Mouse (Mus musculus): Measurements from ENCODE around the gene Wdr13.
A peak's percentile ranks its signal among the peaks of the same experiment; 100 is the strongest.

The Wdr13 gene

DNA sequence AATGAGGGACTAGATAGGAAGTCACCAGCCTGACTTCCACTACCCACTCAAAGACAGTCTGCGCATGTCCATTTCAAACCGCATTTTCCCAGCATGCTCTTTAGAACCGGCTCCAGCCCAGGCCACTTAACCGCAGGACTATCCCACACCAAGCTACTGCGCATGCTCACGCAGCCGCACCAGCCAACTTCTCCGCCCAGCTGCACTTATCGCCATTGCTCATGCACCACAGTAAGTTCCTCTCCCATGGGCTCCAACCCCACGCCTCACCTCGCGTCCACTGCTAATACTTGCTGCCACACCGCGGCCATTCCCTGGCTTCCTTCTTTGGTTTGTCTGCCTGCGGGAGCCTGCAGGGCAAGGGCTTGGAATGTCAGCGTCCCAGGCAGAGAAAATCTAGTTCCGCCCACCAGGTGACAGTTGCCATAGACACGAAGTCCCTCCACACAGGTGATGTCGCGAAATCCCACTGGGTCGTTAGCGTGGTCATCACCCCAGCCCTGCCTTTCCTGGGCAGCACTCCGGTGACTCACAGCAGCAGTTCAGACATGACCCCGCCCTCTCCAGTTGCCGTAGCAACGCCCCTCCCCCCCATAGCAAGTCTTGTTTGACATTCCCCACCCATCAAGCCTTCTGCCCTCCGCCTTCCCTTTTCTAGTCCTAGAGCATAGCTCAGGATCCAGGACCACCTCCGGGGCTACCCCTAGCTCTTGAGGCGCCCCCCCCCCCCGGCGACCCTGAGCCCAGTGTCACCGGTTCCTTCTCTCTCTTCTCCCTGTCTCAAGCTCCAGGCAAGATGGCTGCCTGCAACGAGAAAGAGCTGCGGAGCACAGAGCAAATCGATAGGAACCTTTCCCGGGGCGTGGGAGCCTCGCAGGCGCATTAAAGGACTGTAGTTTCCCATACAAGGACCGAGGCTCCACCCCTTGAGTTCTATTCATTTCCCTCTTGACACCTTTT, at the start of gene Wdr13:
Gene Wdr13 (minus strand): TSS at position 876 of the 960 bp plus-strand sequence.
- peak; percentile 93 to 94 for DNase-seq

DNA sequence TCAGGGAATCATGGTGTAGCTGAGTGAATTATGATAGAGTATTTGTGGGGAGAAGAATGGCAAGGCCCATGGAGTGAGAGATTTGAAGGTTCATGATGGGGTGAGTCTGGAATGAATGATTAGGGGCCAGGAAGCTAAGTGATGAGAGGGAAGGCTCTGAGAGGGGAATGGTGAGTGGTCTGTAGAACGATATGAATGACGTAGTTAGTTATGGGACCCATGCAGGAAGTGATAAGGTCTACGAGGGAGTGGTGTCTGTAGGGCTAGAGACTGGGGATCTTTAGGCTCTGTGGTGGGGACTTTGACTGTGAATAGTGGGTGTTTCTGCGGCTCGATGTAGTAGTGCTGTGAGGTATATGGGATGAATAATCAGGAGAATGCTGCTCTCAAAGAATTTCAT, 47.0 kb upstream of the Wdr13 start:
- no peak for DNase-seq

DNA sequence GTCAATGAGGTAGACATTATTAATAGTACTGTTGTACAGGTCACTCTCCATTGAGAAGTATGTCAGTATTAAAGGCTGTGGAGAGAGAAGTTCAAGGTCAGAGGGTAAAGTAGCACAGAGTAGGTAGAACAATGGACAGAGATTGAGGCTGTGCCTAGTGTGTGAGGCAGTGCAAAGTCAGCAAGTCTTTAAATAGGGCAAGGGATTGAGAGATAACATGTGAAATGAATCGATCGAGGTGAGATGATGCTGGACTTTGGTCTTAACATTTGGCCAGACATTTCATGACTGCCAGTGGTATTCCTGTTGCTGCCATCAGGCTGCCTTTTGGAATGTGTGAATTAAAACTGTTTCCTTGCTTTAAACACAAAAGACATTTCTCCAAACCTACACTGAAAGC, 46.2 kb upstream of the Wdr13 start:
- DNase-seq, result no peak

DNA sequence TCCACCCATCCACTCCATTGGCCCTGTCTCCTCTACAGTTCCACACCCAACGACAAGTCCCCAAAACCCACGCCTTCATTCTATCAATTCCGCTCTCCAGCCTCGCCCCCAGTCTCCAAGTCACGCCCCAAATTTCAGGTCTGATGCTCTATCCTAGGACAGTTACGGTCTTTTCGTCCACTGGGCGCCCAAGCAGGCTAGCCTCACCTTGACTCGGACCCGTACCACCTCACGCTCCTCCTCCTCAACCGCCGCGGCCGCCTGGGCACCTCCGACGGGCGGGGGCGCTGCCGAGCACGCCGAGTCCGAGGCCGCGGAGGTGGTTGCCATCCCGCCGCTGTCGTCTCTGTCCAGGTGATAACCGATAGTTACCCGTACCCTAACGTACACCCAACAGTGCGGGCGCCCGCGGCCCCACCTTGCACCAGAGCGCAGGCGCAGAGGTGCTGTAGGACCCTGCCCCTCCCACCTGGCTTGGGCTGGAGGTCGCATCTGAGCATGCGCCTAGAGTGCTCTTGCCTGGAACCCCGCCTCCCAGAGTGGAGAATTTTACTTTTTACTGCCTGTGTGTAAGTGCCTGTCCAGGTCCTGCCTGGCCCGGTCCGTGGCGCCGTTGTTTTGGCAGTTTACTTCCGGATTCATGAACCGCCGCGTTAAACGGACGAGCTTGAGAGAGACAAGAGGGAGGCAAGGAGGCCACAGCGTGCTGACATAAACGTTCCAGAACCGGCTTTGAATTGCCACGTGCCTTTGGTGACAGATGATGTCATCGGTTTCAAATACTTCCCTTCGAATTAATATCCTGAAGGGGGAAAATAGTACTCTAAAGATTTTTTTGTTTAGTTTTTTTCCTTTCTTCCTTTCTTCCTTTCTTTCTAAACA, 43.1 kb upstream of the Wdr13 start, which contains the start of gene Tbc1d25:
Gene Tbc1d25 (minus strand): TSS at position 678 of the 882 bp plus-strand sequence.
- peak; percentile 92 to 94 for DNase-seq

DNA sequence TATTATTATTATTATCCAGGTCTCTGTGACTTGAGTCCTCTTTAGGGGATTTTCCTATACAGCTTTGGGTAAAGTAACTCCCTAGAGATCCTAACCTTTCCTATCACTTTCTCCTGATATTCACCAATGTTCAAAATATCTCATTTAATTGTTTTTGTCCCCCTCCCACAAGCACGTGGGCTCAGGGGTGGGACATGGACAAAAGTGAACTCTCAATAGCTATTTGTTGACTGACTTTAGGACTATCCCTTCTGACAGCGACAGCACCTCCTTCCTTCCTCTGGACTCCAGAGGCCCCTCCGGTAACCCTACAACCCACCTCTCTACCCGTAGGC, 42.4 kb upstream of the Wdr13 start:
- no peak for DNase-seq

DNA sequence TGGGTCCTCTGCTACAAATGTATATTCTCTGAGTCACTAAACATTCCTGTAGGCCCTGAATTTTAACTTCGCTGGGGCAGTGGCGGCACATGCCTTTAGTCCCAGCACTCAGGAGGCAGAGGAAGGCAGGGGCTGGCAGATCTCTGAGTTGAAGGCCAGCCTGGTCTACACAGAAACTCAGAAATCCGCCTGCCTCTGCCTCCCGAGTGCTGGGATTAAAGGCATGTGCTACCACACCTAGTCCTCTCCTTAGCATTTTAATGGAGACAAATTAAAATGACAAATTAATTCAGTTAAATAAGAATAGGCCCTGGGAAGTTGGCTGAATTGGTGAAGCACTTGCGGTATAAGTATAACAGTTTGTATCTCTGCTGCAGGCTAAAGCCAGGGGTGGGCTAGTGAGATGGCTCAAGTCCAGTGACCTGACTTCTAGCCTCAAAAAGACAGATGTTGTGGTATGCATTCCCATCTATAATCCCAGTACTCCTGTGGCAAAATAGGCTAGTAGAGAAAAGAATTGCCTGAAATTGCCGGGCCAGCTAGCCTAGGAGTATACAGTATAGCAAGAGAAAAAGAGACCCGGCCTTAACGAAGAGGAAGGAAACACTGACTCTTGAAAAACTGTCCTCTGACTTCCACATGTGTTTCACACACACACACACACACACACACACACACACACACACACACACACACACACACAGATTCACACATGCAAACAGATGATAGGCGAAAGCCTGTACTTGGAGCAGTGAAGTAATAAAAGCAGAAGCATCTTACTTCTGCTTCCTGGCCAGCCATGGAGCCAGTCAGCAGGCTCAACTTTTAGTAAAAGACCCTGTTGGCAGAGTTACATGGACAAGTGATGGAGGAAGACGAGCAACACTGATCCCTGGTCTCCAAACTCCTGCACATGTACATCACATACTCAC, 35.3 kb upstream of the Wdr13 start:
- no peak for DNase-seq

DNA sequence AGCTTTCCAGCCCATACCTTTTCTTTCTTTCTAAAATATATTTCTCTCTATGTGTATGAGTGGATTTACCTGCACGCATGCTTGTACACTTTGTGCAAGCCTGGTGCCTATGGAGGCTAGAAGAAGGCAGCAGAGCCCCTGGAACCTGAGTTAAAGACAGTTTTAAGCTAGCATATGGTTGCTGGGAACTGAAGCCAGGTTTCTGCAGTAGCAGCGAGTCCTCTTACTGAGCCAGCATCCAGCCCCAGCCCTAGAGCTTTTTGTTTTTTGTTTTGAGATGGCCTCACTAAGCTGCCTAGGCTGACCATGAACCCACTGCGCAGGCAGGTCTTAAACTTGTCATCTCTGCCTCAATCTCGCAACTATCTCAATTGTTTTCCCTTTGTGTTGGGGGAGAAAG, 31.8 kb upstream of the Wdr13 start:
- no peak for DNase-seq

DNA sequence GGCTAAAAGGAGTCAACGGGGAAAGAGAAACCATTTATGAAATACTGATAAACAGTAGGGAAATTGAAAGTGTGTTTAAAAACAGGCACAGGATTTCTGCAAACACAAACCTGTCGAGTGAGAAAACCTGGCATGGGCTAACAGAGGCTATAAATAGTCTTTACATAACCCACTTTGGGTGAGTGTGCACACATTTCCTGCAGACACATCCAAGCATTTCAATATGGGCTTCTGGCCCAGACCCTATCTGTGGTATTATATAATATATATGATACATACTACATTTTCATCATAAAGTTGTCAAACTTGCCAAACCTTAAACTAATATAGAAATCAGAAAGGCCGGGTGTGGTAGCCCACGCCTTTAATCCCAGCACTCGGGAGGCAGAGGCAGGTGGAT, 30.4 kb upstream of the Wdr13 start:
- DNase-seq, result no peak

DNA sequence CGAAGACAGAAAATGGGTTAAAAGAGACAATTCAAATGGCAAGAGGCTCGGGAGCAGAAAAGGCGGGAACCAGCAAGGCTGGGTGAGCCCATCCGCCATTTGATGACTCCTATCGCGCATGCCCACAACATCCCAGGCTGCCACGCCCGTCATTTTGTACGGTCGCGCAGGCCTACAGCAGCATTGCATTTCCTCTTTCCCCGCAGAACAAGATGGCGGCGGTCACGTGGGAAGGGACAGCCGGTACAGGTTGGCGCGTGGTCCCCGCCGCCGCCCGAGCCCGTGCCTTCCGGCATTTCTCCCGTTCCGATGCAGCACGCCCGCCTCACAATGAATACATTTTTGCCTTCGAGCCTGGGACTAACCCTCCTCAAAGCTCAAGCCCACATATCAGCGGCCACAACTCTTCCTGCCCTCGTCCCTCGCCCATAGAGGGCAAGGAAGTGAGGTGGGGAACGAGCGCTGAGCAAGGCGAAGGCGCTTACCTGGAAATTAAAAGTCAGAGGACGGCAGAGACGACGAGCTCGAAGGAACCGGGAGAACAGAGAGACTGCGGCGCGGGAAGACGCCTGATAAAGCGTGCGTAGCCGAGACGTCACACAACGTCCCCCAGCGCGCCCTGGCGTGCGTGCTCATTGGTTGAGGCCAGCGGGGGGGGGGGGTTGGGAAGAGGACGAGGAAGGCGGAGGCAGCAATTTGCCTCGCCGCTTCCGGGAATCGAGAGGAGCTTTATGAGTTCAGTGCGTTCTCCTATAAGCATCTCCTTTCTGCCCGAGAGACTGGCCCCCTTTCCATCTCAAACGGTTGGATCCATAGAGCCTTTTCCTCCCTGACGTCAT, 12.7 kb upstream of the Wdr13 start, which contains the start of gene Rbm3:
Gene Rbm3 (minus strand): TSS at position 728 of the 839 bp plus-strand sequence.
- peak; percentile 89 to 91 for DNase-seq

DNA sequence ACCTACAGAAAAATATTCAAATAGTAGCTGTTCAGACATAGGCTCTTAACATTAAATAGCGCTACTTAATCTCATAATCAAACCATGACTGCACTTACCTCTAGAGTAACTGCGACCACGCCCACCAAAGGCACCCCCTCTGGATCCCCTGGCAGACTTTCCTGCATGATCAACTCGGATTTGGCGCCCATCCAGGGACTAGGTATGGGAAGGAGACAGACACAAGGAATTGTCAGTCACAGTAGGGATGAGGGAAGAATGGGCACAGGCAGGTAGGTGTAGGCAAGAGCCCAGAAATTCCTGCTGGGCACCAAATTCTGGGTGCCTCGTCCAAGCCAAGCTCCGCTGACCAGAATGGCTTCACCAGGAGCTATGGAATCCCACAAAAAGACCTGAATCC, 11.1 kb upstream of the Wdr13 start:
- peak in 1 of 2 experiments; percentile 22 for DNase-seq

DNA sequence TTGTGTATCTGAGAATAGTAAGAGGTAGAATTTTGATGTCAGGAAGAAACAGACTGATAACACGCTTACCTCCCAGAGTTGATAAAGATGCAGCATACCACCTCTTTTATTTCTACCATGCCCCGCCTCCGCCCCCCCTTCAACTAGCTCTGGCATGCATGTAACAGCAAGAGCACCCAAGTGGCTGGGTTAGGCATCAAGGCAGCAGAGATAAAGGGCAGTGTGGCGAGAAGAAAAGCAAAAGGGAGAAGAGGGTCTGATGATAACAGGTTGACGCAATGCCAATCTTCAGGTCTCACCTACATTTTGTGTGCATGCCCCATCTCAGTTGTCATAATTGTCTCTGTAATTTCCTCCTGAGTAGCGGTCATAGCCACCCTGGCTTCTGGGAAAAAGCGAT, 10.3 kb upstream of the Wdr13 start:
- no peak for DNase-seq

DNA sequence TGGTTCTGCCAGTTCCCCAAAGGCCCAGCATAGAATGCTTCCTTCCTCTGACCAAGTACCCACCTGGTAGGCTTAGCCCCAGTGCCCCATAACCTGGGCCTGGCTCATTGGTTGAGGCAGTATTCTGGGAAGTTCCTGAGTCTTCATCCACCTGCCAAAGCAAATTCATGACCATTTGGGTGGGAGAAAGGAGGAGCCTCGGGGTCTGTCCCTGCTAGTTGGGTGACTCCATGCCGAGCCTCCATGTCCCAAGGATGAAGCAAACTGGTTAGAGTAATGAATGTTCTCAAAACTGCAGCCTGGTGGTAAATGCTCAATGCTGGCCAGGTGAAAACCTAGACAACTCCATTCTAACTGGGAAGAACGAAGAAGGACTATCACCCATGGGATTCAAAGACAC, 8.4 kb upstream of the Wdr13 start:
- no peak for DNase-seq

DNA sequence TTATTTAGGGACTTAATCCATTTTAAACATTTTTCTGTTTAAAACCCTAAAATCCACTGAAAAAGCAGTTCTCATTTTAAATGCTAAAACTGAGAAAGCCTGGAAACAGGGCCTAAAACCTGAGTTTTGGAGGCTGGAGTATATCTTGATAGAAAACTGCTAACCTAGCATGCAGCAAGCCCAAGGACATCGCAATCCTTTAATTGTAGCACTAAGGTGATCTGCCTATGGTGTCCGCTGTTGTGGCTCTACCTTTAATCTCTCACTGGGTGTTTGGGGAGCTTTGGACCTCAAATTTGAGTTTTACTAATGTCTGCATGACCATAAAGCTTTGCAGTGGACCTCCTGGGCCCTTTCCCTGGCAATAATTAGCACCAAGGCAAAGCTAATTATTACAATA, 7.8 kb upstream of the Wdr13 start:
- DNase-seq, result no peak

DNA sequence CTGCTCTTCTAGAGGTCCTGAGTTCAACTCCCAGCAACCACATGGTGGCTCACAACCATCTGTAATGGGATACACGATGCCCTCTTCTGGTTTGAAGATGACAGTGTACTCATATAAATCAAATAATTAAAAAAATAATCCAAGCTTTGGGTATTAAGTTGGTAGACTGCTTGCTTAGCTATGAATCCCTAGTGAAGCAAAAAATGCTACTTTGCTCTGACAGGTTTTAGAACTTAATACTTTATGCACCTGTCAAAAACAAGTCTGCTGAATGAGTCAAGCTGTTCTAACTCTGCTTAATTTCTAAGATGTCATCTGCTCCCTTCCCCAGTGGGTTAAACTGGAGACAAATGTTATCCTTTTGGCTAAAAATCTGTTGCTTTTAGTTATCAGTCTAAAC, 6.8 kb upstream of the Wdr13 start:
- DNase-seq, result no peak

DNA sequence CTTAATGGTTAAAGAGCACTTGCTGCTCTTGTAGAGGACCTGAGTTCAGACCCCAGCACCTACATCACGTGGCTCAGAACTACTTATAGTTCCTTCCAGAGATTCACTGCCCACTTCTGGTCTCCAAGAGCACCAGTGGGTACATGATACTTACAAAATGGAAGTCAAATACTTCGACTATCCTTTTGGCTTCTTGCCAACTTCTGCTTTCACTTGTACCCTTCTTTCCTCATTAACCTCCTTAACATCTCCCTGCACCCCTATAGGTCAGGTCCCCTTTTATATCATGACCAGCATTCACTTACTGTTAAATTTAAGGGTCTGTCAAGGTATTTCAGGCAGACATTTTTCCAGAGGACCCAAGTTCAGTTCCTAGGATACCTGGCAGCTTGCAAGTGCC, 3.2 kb upstream of the Wdr13 start:
- DNase-seq, result no peak

DNA sequence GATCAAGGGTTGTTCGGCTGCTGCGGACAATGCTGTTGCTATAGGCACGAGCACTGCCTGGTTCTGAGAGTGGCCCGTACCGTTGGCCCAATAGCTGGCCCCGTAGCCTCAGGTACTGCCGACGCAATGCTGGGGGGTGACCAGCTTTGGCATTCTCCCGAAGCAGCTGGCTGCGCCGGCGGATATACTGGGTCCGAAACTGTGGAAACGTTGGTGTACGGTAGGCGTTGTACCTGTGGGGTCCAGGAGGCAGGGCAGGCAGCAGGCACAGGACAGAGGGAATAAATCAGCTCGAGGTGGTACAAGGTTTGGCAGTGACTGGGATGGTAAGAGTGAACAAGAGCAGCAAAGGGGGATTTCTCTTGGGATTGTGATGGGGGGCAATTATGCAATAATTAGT, 1.3 kb downstream of the Wdr13 start:
- DNase-seq, result no peak

DNA sequence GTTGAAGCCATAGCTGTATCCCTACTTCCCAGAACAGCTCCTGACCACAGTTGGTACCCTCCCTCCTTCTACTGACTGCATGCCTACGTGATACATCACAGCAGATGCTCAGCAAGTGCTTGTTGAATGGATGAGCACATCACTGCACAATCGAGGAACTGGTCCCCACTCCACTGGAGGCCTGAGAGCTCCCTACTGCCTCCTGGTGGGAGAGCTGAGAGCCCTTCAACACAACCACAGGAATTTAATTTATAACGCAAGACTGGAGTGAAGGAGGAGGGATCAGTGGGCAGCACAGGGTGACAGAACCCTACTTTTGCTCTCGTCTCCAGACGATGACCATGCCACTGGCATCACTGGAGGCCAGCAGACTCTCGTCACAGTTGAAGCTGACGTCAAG, 7.5 kb downstream of the Wdr13 start:
- no peak for DNase-seq

DNA sequence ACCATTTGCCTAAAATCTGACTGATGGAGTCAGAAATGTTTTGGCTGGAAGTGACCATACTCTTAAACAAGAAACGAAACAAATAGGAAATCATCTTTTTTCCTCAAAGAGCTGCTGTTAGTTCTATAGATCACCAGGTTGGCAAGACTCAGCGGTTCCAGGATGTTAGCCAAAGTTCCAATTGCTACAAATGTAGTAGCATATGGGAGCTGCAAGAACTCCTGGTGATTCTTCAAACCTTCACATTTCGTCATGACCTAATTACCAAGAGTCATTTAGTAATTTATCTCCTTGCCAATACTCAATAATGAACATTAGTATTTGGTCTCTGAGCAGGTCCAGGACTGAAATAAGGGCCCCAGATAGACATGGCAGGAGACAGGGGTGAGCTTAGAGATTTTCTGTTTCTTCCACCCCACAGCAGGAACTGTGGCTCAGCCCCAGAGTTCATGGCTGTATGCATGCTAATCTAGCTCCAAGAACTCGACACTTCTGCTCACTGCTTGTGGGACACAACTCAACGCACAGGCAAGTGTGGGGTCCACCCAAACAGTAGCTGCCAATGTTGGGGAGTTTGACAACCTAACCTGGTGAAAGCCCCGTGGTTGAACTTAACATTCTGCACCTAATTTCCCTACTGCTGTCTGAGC, 8.7 kb downstream of the Wdr13 start:
- no peak for DNase-seq

DNA sequence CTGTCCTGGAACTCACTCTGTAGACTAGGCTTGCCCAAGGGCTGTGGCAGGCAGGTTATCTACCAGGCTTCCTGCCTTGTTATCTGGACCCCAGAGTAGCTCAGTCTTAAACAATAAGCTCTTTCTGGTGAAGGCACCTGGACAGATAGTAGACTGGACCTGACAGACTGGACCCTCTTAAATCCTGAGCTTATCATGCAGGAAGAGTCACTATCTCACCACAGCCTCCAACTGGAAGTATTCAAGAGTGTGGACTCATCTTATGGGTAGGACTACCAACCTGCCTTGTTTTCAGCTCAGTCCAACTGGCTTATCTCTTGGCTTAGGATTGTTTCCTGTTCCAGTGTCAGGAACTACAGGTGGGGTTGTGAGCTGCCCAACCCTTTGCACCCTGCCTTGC, 15.4 kb downstream of the Wdr13 start:
- no peak for DNase-seq

DNA sequence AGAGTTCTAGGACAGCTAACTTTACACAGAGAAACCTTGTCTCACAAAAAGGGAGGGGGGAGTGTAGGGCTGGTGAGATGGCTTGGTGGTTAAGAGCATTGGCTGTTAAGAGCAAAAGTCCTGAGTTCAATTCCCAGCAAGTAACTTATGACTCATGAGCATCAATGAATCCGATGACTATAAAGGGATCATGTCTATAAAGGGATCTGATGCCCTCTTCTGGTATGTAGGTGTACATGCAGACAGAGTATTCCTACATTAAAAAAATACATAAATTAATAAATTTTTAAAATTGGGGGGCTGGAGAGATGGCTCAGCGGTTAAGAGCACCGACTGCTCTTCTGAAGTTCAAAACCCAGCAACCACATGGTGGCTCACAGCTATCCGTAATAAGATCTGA, 17.4 kb downstream of the Wdr13 start:
- no peak for DNase-seq

DNA sequence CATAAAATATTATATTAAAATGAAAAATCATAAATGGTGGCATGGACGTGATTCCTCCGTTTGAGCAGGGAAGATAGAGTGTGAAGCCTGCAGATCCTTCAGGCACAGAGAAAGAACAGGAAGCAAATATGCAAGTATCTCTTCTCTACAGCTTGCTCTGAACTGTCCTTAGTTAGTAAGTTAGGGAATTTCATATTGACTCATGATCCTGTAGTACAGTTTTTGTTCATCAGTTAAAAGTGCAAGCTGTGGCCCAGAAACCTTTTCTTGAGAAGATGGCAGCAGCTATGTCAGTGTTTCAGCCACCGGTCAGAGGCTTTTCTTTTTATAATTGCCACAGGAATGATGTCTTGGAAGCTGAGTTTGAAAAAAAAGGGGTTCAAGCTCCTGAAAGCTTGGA, 27.7 kb downstream of the Wdr13 start:
- DNase-seq, result no peak
